Mouse (Mus musculus): ENCODE measurements at regions not wholly inside any gene's neighbourhood (a gene's known extent, or its start where the extent isn't known, plus 50 kb on each side); places are given as distances from the start of the nearest gene placed in this dataset.

GRCm38 (mm10) chr2:59424205-59424604 lies 60.2 kb upstream of the Dapl1 start:
- no peak for DNase-seq (ENCODE audit: low spot score)
- H3K4me2 ChIP-seq (ENCODE audit: low read length) = no peak overlapping the region
- no peak overlapping the region for H3K27ac ChIP-seq (ENCODE audit: low read depth, low read length)
- H3K9me3 ChIP-seq (replicated peaks; ENCODE audit: control insufficient read depth, low read length) = no peaks in the 10 kb centered on the region
- no peaks in the 10 kb centered on the region for H3K36me3 ChIP-seq (ENCODE audit: control insufficient read depth, insufficient read depth, low read length)
- H3K9ac ChIP-seq (ENCODE audit: low read length) = no peak overlapping the region
- no peaks in the 10 kb centered on the region for H3K27me3 ChIP-seq (replicated peaks; ENCODE audit: control insufficient read depth, insufficient read depth, low read length)
- no peak overlapping the region for H3K4me3 ChIP-seq (ENCODE audit: low read depth, low read length)
- 91% methylated on average over 2 of the region's 2 CpGs for WGBS
- no peaks in the 10 kb centered on the region for H3K4me1 ChIP-seq (ENCODE audit: control insufficient read depth, insufficient read depth, low read length)
- no peak for ATAC-seq

- Histone ChIP-seq H3K9me3 (replicated peaks; ENCODE audit: control insufficient read depth, low read length) (no peaks in the 10 kb centered on the region), H3K9ac (ENCODE audit: low read length) (no peak overlapping the region), H3K4me3 (ENCODE audit: low read depth, low read length) (no peak overlapping the region), H3K4me1 (ENCODE audit: control insufficient read depth, insufficient read depth, low read length) (no peaks in the 10 kb centered on the region), H3K4me2 (ENCODE audit: low read length) (no peak overlapping the region), H3K27me3 (replicated peaks; ENCODE audit: control insufficient read depth, insufficient read depth, low read length) (no peaks in the 10 kb centered on the region), H3K27ac (ENCODE audit: low read depth, low read length) (no peak overlapping the region), H3K36me3 (ENCODE audit: control insufficient read depth, insufficient read depth, low read length) (no peaks in the 10 kb centered on the region)
- peak; percentile 47 for DNase-seq (ENCODE audit: low spot score)
- ATAC-seq = peak; percentile 76; the same call in 1 of the 2 replicates
- 62% methylated on average over 5 of the region's 5 CpGs for WGBS
These were observed 59.7 kb upstream of the Dapl1 start for GRCm38 (mm10) chr2:59424729-59425128.

GRCm38 (mm10) chr2:59425876-59426275 lies 58.6 kb upstream of the Dapl1 start:
- Histone ChIP-seq H3K9ac (ENCODE audit: low read length) (no peak overlapping the region), H3K4me1 (ENCODE audit: control insufficient read depth, insufficient read depth, low read length) (no peaks in the 10 kb centered on the region), H3K4me3 (ENCODE audit: low read depth, low read length) (no peak overlapping the region), H3K27me3 (replicated peaks; ENCODE audit: control insufficient read depth, insufficient read depth, low read length) (no peaks in the 10 kb centered on the region), H3K9me3 (replicated peaks; ENCODE audit: control insufficient read depth, low read length) (no peaks in the 10 kb centered on the region), H3K36me3 (ENCODE audit: control insufficient read depth, insufficient read depth, low read length) (no peaks in the 10 kb centered on the region), H3K27ac (ENCODE audit: low read depth, low read length) (no peak overlapping the region), H3K4me2 (ENCODE audit: low read length) (no peak overlapping the region)
- no peak for ATAC-seq
- DNase-seq (ENCODE audit: low spot score) = no peak
- 93% methylated on average over 4 of the region's 4 CpGs for WGBS

GRCm38 (mm10) chr2:59431466-59431865 lies 53.0 kb upstream of the Dapl1 start:
- Histone ChIP-seq H3K4me2 (ENCODE audit: low read length) (no peak overlapping the region), H3K27me3 (replicated peaks; ENCODE audit: control insufficient read depth, insufficient read depth, low read length) (no peaks in the 10 kb centered on the region), H3K9me3 (replicated peaks; ENCODE audit: control insufficient read depth, low read length) (no peaks in the 10 kb centered on the region), H3K27ac (ENCODE audit: low read depth, low read length) (no peak overlapping the region), H3K9ac (ENCODE audit: low read length) (no peak overlapping the region), H3K36me3 (ENCODE audit: control insufficient read depth, insufficient read depth, low read length) (no peaks in the 10 kb centered on the region), H3K4me1 (ENCODE audit: control insufficient read depth, insufficient read depth, low read length) (no peaks in the 10 kb centered on the region), H3K4me3 (ENCODE audit: low read depth, low read length) (no peak overlapping the region)
- ATAC-seq = no peak
- WGBS = 96% methylated on average over 5 of the region's 5 CpGs
- no peak for DNase-seq (ENCODE audit: low spot score)

- Histone ChIP-seq H3K9me3 (replicated peaks; ENCODE audit: control insufficient read depth, low read length) (no peaks in the 10 kb centered on the region), H3K9ac (ENCODE audit: low read length) (no peak overlapping the region), H3K36me3 (ENCODE audit: control insufficient read depth, insufficient read depth, low read length) (no peaks in the 10 kb centered on the region), H3K4me1 (ENCODE audit: control insufficient read depth, insufficient read depth, low read length) (no peaks in the 10 kb centered on the region), H3K4me3 (ENCODE audit: low read depth, low read length) (no peak overlapping the region), H3K27me3 (replicated peaks; ENCODE audit: control insufficient read depth, insufficient read depth, low read length) (no peaks in the 10 kb centered on the region), H3K4me2 (ENCODE audit: low read length) (no peak overlapping the region), H3K27ac (ENCODE audit: low read depth, low read length) (no peak overlapping the region)
- WGBS = 85% methylated on average over 7 of the region's 7 CpGs
- ATAC-seq = no peak
- no peak for DNase-seq (ENCODE audit: low spot score)
These were observed 52.6 kb upstream of the Dapl1 start for GRCm38 (mm10) chr2:59431867-59432266.

All from forebrain, embryonic 14.5 days (tissue).